Mouse (Mus musculus) midbrain, embryonic 16.5 days (tissue): Measurements from ENCODE around the gene Tmem178. TPM values are rescaled to one million over a fixed set of nuclear protein-coding genes. Genes with fewer than 3 reads are reported as not detected.
"Not testable (repeated sequence)": the region's sequence is repeated elsewhere in the genome, so short reads cannot be mapped to it uniquely, and the experiment has no call there.

Experiments used
- ATAC-seq: fragments of 200-750 bp; cut with Nextera tagmentation; 2 replicates; pipeline ENCODE4 v1.8.0; 2017; ENCODE audit warnings: moderate TSS enrichment
- H3K27ac ChIP-seq: fragments of 300-500 bp; sonication (generic); 2 replicates; pipeline ENCODE4 v1.5.1; 2014; ENCODE audit warnings: mild to moderate bottlenecking, low read length, mixed read lengths
- H3K27me3 ChIP-seq: fragments of 300-500 bp; sonication (generic); 2 replicates; pipeline ENCODE4 v1.6.1; 2014; ENCODE audit warnings: low read depth, low read length, mixed read lengths; ENCODE audit not compliant: control insufficient read depth, insufficient read depth
- H3K36me3 ChIP-seq: fragments of 300-500 bp; sonication (generic); 2 replicates; pipeline ENCODE4 v1.6.1; 2014; ENCODE audit warnings: mild to moderate bottlenecking, low read length, moderate library complexity, mixed read lengths; ENCODE audit not compliant: control insufficient read depth, insufficient read depth
- H3K4me1 ChIP-seq: fragments of 300-500 bp; sonication (generic); 2 replicates; pipeline ENCODE4 v1.6.1; 2014; ENCODE audit warnings: mild to moderate bottlenecking, low read length, mixed read lengths; ENCODE audit not compliant: control insufficient read depth, insufficient read depth
- H3K4me2 ChIP-seq: fragments of 300-500 bp; sonication (generic); 2 replicates; pipeline ENCODE4 v1.6.1; 2014; ENCODE audit warnings: mild to moderate bottlenecking, low read length, mixed read lengths
- H3K4me3 ChIP-seq: fragments of 300-500 bp; sonication (generic); 2 replicates; pipeline ENCODE4 v1.5.1; 2014; ENCODE audit warnings: low read depth, mild to moderate bottlenecking, low read length, moderate library complexity, mixed read lengths
- H3K9ac ChIP-seq: fragments of 300-500 bp; sonication (generic); 2 replicates; pipeline ENCODE4 v1.6.1; 2014; ENCODE audit warnings: low read depth, low read length, mixed read lengths
- H3K9me3 ChIP-seq: fragments of 300-500 bp; sonication (generic); replicated peaks from 2 replicates; pipeline ENCODE4 v1.6.1; 2014; ENCODE audit warnings: mild to moderate bottlenecking, low read length, mixed read lengths; ENCODE audit not compliant: control insufficient read depth, poor library complexity, severe bottlenecking
- WGBS: fragments of 180-500 bp; shearing (Covaris S2); extraction: QIAGEN DNeasy Blood & Tissue Kit; methylation state at CpG from one replicate; pipeline ENCODE4 v1.1.7; 2014; 5-methylcytosine and 5-hydroxymethylcytosine counted together
- polyA plus RNA-seq: library from polyadenylated mRNA; unstranded; fragments of >200 nt; fragmentation: Nextera tagmentation; extraction: Ambion mirVana; gene quantifications from 2 replicates; pipeline ENCODE4 v1.2.1, GENCODE M21; 2015

Gene Tmem178
- polyA plus RNA-seq, 1 experiment from 2014 or later: 20.8 TPM

DNA sequence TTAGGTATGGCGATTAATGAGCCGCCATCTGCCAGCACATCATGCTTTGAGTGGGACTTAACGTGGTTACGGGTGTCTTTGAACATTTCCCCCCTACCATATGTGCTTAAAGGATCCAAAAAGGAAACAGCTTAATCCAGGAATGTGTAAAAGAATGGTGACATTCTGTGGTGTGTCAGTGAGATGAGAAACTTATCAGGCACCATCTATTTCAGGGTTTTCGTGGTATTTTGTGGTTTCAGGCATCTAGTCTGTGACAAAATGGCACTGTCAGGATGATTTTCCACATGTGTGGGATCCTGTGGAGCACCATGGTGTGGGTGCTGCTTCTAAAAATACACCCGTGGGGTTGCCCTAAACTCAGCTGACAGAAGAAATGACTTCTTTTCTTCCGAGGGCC is 4.6 kb upstream of the Tmem178 start:
- Histone ChIP-seq H3K4me3 (no peak overlapping the region), H3K27me3 (no peaks in the 10 kb centered on the region), H3K9me3 (no peaks in the 10 kb centered on the region), H3K4me2 (no peak overlapping the region), H3K36me3 (no peaks in the 10 kb centered on the region), H3K4me1 (0 out of 2 replicates have a peak, but pooled peaks cover 3% of the 10 kb centered on the region), H3K27ac (no peak overlapping the region), H3K9ac (no peak overlapping the region)
- WGBS: 75% methylated on average over 7 of the region's 7 CpGs
- no peak for ATAC-seq

DNA sequence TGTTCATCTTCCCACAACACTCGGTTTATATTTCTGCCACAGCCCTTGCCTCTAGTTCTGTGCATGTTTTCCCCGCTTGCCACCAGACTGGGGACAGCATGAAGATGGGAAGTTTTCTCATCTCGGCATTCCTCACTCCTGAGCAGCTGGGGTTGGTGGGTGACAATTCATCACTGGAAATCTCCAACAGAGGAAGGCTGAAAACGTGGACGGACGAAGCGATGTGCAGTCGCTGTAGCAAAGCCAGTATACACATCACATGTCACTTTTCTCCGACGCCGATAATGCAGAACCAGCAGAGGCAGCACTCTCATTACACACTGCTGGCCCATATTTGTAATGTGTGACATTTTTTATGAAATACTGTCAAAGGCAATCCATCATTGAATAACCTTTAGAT is 2.6 kb upstream of the Tmem178 start:
- Histone ChIP-seq H3K27me3 (no peaks in the 10 kb centered on the region), H3K27ac (no peak overlapping the region), H3K9ac (no peak overlapping the region), H3K4me2 (no peak overlapping the region), H3K4me3 (no peak overlapping the region), H3K4me1 (peaks cover 8% of the 10 kb centered on the region; the same call in 1 of the 2 replicates), H3K9me3 (no peaks in the 10 kb centered on the region), H3K36me3 (no peaks in the 10 kb centered on the region)
- WGBS: 53% methylated on average over 11 of the region's 11 CpGs
- no peak for ATAC-seq

DNA sequence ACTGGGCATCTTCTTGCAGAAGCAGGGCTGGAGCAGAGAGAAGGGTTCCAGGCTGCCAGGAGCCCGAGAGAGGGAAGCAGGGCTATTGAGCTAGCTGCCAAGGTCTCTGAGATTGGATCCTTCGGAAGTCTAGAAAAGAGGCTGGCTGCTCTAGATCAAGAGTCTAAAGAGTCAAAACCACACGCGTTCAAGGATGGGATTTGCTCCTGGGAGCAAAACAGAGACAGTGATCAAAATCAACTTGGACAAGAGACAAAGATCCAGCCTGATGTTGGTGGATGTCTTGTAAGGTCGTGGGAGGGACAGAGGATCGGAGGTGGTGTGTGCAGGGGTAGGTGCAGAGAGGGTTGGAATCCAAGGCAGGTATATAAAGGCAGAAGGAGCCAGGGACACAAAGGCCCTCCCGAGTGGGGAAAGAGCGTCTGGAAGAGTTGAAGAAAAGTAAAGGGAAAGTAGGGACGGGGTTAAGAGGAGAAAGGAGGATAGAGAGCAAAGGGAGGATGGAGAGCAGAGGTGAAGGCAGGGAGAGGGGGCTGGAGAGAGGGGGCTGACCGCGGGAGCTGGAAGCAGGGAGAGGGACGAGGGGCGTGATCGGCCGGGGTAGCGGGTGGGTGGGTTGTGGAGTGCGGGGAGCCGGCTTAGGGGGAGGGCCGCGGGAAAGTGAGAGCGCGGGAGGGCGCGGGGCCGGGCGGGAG is 450 bp upstream of the Tmem178 start:
- peak overlapping the region; percentile 83 for H3K4me2 ChIP-seq
- no peaks in the 10 kb centered on the region for H3K36me3 ChIP-seq
- 5% methylated on average over 20 of the region's 26 CpGs for WGBS
- H3K9me3 ChIP-seq: no peaks in the 10 kb centered on the region
- H3K4me3 ChIP-seq: peak overlapping the region; percentile 89
- peak overlapping the region; percentile 95 for H3K9ac ChIP-seq
- ATAC-seq: peak; percentile 13; the same call in 1 of the 2 replicates
- H3K27me3 ChIP-seq: no peaks in the 10 kb centered on the region
- peaks cover 12% of the 10 kb centered on the region; the same call in 1 of the 2 replicates for H3K4me1 ChIP-seq
- H3K27ac ChIP-seq: peak overlapping the region; percentile 83

- not testable (repeated sequence) for ATAC-seq
- H3K4me2 ChIP-seq: peak overlapping the region; percentile 70
- H3K9ac ChIP-seq: peak overlapping the region; percentile 41; the same call in 1 of the 2 replicates
Observed at GRCm38 (mm10) chr17:80945510-80945909, 1.1 kb downstream of the Tmem178 start.

DNA sequence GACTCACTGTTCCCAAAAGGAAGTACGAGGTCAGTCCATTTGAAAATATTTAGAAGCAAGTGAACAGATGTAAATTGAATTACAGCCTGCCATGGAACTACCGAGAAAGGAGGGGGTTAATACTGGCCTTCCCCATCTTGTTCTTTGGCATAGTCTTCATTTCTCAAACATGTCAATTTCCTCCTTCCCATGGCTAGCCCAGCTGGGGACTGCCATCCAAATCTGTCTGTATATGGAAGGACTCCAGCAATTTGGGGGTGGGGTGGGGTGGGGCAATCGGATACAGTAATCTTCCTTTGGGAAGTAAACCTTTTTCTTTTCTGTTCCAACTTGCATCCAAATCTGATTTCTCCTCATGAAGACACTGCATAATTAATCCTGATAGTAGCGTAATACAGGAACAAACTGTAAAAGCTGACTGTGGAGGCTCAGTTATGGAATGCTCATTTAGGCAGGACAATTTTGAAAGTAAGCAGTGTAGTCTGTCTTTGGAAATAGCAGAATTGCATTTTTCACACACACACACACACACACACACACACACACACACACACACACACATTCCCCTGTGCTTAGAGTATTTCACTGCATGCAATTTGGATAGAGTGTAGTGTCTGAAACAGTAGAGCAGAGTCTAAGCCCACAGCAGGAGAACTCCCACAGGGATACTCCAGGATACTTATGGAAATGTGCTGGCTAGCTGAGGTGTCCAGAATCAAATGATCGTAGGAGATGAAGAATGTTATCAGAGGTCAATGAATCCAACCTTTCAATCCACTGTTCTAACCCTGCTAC is 1.9 kb downstream of the Tmem178 start:
- Histone ChIP-seq H3K27ac (no peak overlapping the region), H3K4me1 (peaks cover 12% of the 10 kb centered on the region; the same call in 1 of the 2 replicates), H3K36me3 (no peaks in the 10 kb centered on the region), H3K4me2 (peak overlapping the region; percentile 70), H3K9ac (0 out of 2 replicates have a peak overlapping the region, but pooled peaks have one; percentile 38), H3K4me3 (peak overlapping the region; percentile 43), H3K27me3 (no peaks in the 10 kb centered on the region), H3K9me3 (no peaks in the 10 kb centered on the region)
- 60% methylated on average over 5 of the region's 5 CpGs for WGBS
- no peak for ATAC-seq

More at GRCm38 (mm10) chr17:80945510-80945909, 1.1 kb downstream of the Tmem178 start:
- H3K9me3 ChIP-seq, H3K27ac ChIP-seq, H3K36me3 ChIP-seq, H3K27me3 ChIP-seq: not testable (repeated sequence)
- 30% methylated on average over 8 of the region's 8 CpGs for WGBS
- peaks cover 12% of the 10 kb centered on the region; the same call in 1 of the 2 replicates for H3K4me1 ChIP-seq
- H3K4me3 ChIP-seq: peak overlapping the region; percentile 43

- Histone ChIP-seq H3K27ac (no peak overlapping the region), H3K4me3 (peak overlapping the region; percentile 43), H3K4me1 (peaks cover 12% of the 10 kb centered on the region; the same call in 1 of the 2 replicates), H3K27me3 (no peaks in the 10 kb centered on the region), H3K9ac (no peak overlapping the region), H3K4me2 (peak overlapping the region; percentile 70), H3K36me3 (no peaks in the 10 kb centered on the region), H3K9me3 (no peaks in the 10 kb centered on the region)
- ATAC-seq: no peak
- 74% methylated on average over 12 of the region's 12 CpGs for WGBS
Observed at GRCm38 (mm10) chr17:80947075-80947960, 2.9 kb downstream of the Tmem178 start.

DNA sequence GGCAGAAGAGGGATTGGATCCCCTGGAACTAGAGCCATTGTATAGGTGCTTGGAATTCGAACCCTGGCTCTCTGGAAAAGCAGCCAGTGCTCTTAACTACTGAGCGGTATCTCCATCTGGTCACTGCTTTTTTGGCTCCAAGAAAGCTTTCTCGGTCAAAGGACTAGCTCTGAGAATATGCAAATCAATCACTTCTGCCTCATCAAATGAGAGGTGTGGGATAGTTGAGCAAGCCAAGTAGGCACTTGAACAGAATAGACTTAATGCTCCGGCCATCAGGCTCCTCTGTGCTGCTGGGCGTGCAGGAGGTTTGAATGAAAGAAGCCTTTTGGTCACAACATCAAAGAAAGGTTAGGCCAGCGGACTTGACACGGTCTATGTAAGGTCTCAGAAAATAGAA is 5.0 kb downstream of the Tmem178 start:
- Histone ChIP-seq H3K9ac (no peak overlapping the region), H3K4me1 (peaks cover 12% of the 10 kb centered on the region; the same call in 1 of the 2 replicates), H3K4me3 (no peak overlapping the region), H3K36me3 (no peaks in the 10 kb centered on the region), H3K27me3 (no peaks in the 10 kb centered on the region), H3K4me2 (no peak overlapping the region), H3K27ac (no peak overlapping the region), H3K9me3 (no peaks in the 10 kb centered on the region)
- ATAC-seq: no peak
- 76% methylated on average over 7 of the region's 7 CpGs for WGBS

- ATAC-seq: no peak
- H3K27me3 ChIP-seq: no peaks in the 10 kb centered on the region
- H3K27ac ChIP-seq: no peak overlapping the region
- no peaks in the 10 kb centered on the region for H3K36me3 ChIP-seq
- peaks cover 12% of the 10 kb centered on the region; the same call in 1 of the 2 replicates for H3K4me1 ChIP-seq
- no peak overlapping the region for H3K9ac ChIP-seq
- H3K4me2 ChIP-seq: no peak overlapping the region
- H3K9me3 ChIP-seq: no peaks in the 10 kb centered on the region
- WGBS: 90% methylated on average over 10 of the region's 10 CpGs
- no peak overlapping the region for H3K4me3 ChIP-seq
Observed at GRCm38 (mm10) chr17:80949895-80950294, 5.5 kb downstream of the Tmem178 start.
